Mouse (Mus musculus) ovary, adult 18-20 months (tissue): ENCODE data around the gene H2-T22.

Experiments
- DNase-seq: peaks from one replicate; pipeline ENCODE4 v3.0.0; 2022; ENCODE audit warnings: low spot score, mixed read lengths

The H2-T22 gene

GRCm38 (mm10) chr17:35998545-35999305, 43.8 kb downstream of the H2-T22 start:
- no peak for DNase-seq

- DNase-seq = no peak
Measured at GRCm38 (mm10) chr17:35997713-35998510, 44.6 kb downstream of the H2-T22 start.

DNA sequence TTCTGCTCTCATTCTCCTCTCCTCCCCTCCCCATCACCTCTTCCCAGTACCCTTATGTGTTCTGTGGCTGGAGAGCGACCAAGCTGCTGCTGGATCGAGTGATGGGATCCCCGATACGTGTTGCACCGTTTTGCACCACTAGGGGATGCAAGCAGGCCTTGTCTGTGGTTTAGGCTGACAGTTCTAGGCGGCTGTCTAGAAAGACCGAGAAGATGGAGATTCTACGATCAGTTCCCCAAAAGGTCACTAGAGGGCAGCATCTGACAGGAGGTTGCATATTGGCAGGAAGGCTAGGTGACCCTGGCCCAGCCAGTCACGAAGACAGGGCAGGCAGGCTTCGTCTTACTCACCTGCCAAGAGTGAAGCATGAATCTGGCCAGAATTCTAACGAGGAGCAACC, 45.6 kb downstream of the H2-T22 start:
- DNase-seq = peak; percentile 87

- DNase-seq = no peak
Measured at GRCm38 (mm10) chr17:35994879-35995240, 47.7 kb downstream of the H2-T22 start.

- DNase-seq = peak; percentile 70
Measured at GRCm38 (mm10) chr17:35994175-35994878, 48.2 kb downstream of the H2-T22 start.

- peak; percentile 50 for DNase-seq
Measured at GRCm38 (mm10) chr17:35993675-35994074, 48.9 kb downstream of the H2-T22 start.

DNA sequence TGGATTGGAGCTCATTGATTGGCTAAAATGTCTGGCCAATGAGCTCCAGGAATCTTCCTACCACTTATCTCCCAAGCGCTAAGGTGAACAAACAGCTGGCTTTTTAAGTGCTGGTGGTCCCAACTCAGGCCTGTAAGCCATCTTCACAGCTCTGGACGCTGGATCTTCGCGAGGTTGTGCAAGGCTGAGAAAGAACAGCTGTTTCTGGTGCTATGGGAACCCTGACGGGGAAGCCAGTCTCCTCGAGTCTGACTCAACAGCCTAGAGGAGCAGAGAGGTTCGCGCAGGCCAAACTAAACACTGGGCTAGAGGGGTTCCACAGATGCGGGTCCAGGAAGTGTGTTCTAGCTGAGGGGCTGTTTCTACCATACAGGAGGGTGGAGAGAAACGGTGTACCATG, 50.8 kb downstream of the H2-T22 start:
- no peak for DNase-seq
